Mouse (Mus musculus): ENCODE data around the gene Trp53bp1. TPM values are rescaled to one million over a fixed set of nuclear protein-coding genes. Genes with fewer than 3 reads are reported as not detected.

The Trp53bp1 gene
- polyA plus RNA-seq, 1 experiment: 22.7 TPM

GRCm38 (mm10) chr2:121178828-121179479 is 92.3 kb downstream of the Trp53bp1 start:
- TF ChIP-seq TCF12 (IDR thresholded peaks at IDR 0.05; ENCODE audit: insufficient read depth, poor library complexity, severe bottlenecking) (no peak), TCF3 (IDR thresholded peaks at IDR 0.05; ENCODE audit: insufficient read length, low read depth) (no peak), CEBPB (IDR thresholded peaks at IDR 0.05; ENCODE audit: insufficient read depth, poor library complexity, severe bottlenecking) (no peak), MYOG (IDR thresholded peaks at IDR 0.05; ENCODE audit: control insufficient read depth in 1 of 3, insufficient read depth in 1 of 3, insufficient read length in 2 of 3, low read depth in 2 of 3) (no peak), E2F4 (IDR thresholded peaks at IDR 0.05; ENCODE audit: insufficient read depth) (no peak), POLR2A (IDR thresholded peaks at IDR 0.05; ENCODE audit: insufficient read length, low read depth) (no peak), USF1 (IDR thresholded peaks at IDR 0.05; ENCODE audit: low read depth) (no peak), MAX (IDR thresholded peaks at IDR 0.05; ENCODE audit: low read depth) (no peak), MYOD1 (IDR thresholded peaks at IDR 0.05; ENCODE audit: control insufficient read depth in 1 of 3, insufficient read length in 2 of 3, low read depth in 2 of 3) (no peak), SRF (IDR thresholded peaks at IDR 0.05; ENCODE audit: control insufficient read depth, insufficient read length, low read depth) (no peak), POLR2AphosphoS2 (IDR thresholded peaks at IDR 0.05; ENCODE audit: insufficient read length, low read depth) (no peak), REST (IDR thresholded peaks at IDR 0.05; ENCODE audit: insufficient read depth, insufficient read length) (no peak)
- no peaks in the 10 kb centered on the region for H3K27me3 ChIP-seq (ENCODE audit: control insufficient read depth, insufficient read depth, insufficient read length)
- no peak overlapping the region for H3K4me2 ChIP-seq (ENCODE audit: low read depth)
- no peak overlapping the region for H3ac ChIP-seq (ENCODE audit: control insufficient read depth, insufficient read length)
- H3K79me2 ChIP-seq (ENCODE audit: control insufficient read depth, insufficient read depth): no peaks in the 10 kb centered on the region
- no peak overlapping the region for H3K4me3 ChIP-seq
- H3K36me3 ChIP-seq (ENCODE audit: control insufficient read depth, insufficient read depth): peaks cover 36% of the 10 kb centered on the region

DNA sequence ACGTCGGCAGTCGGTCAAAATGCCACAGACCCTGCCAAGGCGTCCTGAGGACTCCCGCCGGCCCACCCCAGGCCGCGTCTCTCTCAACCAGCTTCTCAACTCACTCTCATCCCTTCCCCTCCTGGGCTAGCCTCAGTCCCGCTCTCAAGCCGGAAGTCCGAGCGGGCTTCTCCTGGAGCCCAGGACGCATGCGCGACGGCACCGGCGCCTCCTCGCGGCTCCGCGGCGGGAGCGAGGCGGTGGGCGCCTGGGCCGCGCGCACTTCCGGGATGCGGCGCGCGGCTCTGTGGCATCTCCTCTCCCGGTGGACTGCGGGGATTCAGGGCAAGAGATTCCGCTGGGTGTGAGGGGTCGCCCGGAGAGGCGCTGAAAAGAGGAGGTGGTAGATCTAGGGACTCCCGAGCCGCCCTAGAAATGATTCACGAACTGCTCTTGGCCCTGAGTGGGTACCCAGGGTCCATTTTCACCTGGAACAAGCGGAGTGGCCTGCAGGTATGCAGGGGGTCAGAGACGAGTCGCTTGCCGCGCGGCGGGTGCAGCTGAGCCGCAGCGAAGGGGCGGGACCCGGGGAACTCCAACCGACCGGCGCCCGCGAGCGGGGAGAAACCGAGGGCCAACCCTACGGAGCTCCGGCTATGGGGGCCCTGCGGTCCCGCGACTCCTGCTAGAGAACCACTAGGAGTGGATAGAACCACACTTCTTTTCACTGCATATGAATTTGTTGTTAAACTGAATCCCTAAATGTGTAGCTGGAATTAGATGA is 100.0 kb downstream of the Trp53bp1 start, which contains the start of gene Zscan29:
Gene Zscan29 (minus strand): TSS at position 146 of the 763 bp plus-strand sequence.
- H3K4me3 ChIP-seq: peak within 1 kb of the TSS; percentile 96
- peak within 1 kb of the TSS; percentile 95 for H3K4me2 ChIP-seq (ENCODE audit: low read depth)
- H3ac ChIP-seq (ENCODE audit: control insufficient read depth, insufficient read length): peak within 1 kb of the TSS; percentile 81
- H3K36me3 ChIP-seq (ENCODE audit: control insufficient read depth, insufficient read depth): peaks cover 10% of the 10 kb centered on the region
- no peaks in the 10 kb centered on the region for H3K27me3 ChIP-seq (ENCODE audit: control insufficient read depth, insufficient read depth, insufficient read length)
- H3K79me2 ChIP-seq (ENCODE audit: control insufficient read depth, insufficient read depth): peaks cover 16% of the 10 kb centered on the region
- TF ChIP-seq TCF12 (IDR thresholded peaks at IDR 0.05; ENCODE audit: insufficient read depth, poor library complexity, severe bottlenecking) (no peak), USF1 (IDR thresholded peaks at IDR 0.05; ENCODE audit: low read depth) (no peak), REST (IDR thresholded peaks at IDR 0.05; ENCODE audit: insufficient read depth, insufficient read length) (no peak), POLR2AphosphoS2 (IDR thresholded peaks at IDR 0.05; ENCODE audit: insufficient read length, low read depth) (peak; percentile 72), E2F4 (IDR thresholded peaks at IDR 0.05; ENCODE audit: insufficient read depth) (peak; percentile 39), POLR2A (IDR thresholded peaks at IDR 0.05; ENCODE audit: insufficient read length, low read depth) (peak; percentile 71)

- H3K27me3 ChIP-seq (ENCODE audit: control insufficient read depth, insufficient read depth, insufficient read length): no peaks in the 10 kb centered on the region
- TF ChIP-seq MYOD1 (IDR thresholded peaks at IDR 0.05; ENCODE audit: control insufficient read depth in 1 of 3, insufficient read length in 2 of 3, low read depth in 2 of 3): no peak
- TF ChIP-seq TCF3 (IDR thresholded peaks at IDR 0.05; ENCODE audit: insufficient read length, low read depth): no peak
- TF ChIP-seq POLR2A (IDR thresholded peaks at IDR 0.05; ENCODE audit: insufficient read length, low read depth): no peak
- no peak for TF ChIP-seq SRF (IDR thresholded peaks at IDR 0.05; ENCODE audit: control insufficient read depth, insufficient read length, low read depth)
- no peak for TF ChIP-seq MYOG (IDR thresholded peaks at IDR 0.05; ENCODE audit: control insufficient read depth in 1 of 3, insufficient read depth in 1 of 3, insufficient read length in 2 of 3, low read depth in 2 of 3)
- no peak for TF ChIP-seq POLR2AphosphoS2 (IDR thresholded peaks at IDR 0.05; ENCODE audit: insufficient read length, low read depth)
- no peak for TF ChIP-seq MAX (IDR thresholded peaks at IDR 0.05; ENCODE audit: low read depth)
- TF ChIP-seq USF1 (IDR thresholded peaks at IDR 0.05; ENCODE audit: low read depth): no peak
- no peak for TF ChIP-seq CEBPB (IDR thresholded peaks at IDR 0.05; ENCODE audit: insufficient read depth, poor library complexity, severe bottlenecking)
- TF ChIP-seq E2F4 (IDR thresholded peaks at IDR 0.05; ENCODE audit: insufficient read depth): no peak
- TF ChIP-seq REST (IDR thresholded peaks at IDR 0.05; ENCODE audit: insufficient read depth, insufficient read length): no peak
- TF ChIP-seq TCF12 (IDR thresholded peaks at IDR 0.05; ENCODE audit: insufficient read depth, poor library complexity, severe bottlenecking): no peak
- H3K79me2 ChIP-seq (ENCODE audit: control insufficient read depth, insufficient read depth): peaks cover 16% of the 10 kb centered on the region
- peak within 1 kb of the TSS; percentile 95 for H3K4me2 ChIP-seq (ENCODE audit: low read depth)
- peak within 1 kb of the TSS; percentile 96 for H3K4me3 ChIP-seq
- H3K36me3 ChIP-seq (ENCODE audit: control insufficient read depth, insufficient read depth): peaks cover 10% of the 10 kb centered on the region
- peak within 1 kb of the TSS; percentile 81 for H3ac ChIP-seq (ENCODE audit: control insufficient read depth, insufficient read length)
Measured at GRCm38 (mm10) chr2:121170481-121170971, 100.7 kb downstream of the Trp53bp1 start, which contains the start of gene Tubgcp4. TSS of gene Tubgcp4 (plus strand) at chr2:121170654.

DNA sequence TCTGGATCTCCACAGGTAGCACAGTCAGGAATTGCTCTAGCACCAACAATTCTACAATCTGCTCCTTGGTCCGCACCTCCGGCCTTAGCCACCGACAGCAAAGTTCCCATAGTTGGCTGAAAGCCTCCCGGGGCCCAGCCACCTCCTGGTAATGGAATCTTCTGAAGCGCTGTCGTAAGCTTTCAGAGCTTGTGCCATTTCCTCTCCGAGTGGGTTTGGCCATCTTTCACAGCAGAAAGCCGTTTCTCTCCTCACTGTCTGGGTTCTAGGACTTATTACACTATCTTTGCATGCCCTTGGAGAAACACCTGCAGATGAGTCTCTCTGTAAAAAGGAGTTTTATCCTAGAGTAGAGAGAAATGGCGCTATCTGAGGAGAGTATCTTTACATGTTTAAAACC is 101.3 kb downstream of the Trp53bp1 start:
- peaks cover 16% of the 10 kb centered on the region for H3K79me2 ChIP-seq (ENCODE audit: control insufficient read depth, insufficient read depth)
- TF ChIP-seq POLR2A (IDR thresholded peaks at IDR 0.05; ENCODE audit: insufficient read length, low read depth): no peak
- TF ChIP-seq REST (IDR thresholded peaks at IDR 0.05; ENCODE audit: insufficient read depth, insufficient read length): no peak
- TF ChIP-seq POLR2AphosphoS2 (IDR thresholded peaks at IDR 0.05; ENCODE audit: insufficient read length, low read depth): no peak
- TF ChIP-seq TCF12 (IDR thresholded peaks at IDR 0.05; ENCODE audit: insufficient read depth, poor library complexity, severe bottlenecking): no peak
- TF ChIP-seq MYOG (IDR thresholded peaks at IDR 0.05; ENCODE audit: control insufficient read depth in 1 of 3, insufficient read depth in 1 of 3, insufficient read length in 2 of 3, low read depth in 2 of 3): no peak
- TF ChIP-seq SRF (IDR thresholded peaks at IDR 0.05; ENCODE audit: control insufficient read depth, insufficient read length, low read depth): no peak
- no peak for TF ChIP-seq MYOD1 (IDR thresholded peaks at IDR 0.05; ENCODE audit: control insufficient read depth in 1 of 3, insufficient read length in 2 of 3, low read depth in 2 of 3)
- TF ChIP-seq E2F4 (IDR thresholded peaks at IDR 0.05; ENCODE audit: insufficient read depth): no peak
- peak overlapping the region; percentile 95 for H3K4me2 ChIP-seq (ENCODE audit: low read depth)
- peak overlapping the region; percentile 81 for H3ac ChIP-seq (ENCODE audit: control insufficient read depth, insufficient read length)
- H3K36me3 ChIP-seq (ENCODE audit: control insufficient read depth, insufficient read depth): peaks cover 10% of the 10 kb centered on the region
- H3K27me3 ChIP-seq (ENCODE audit: control insufficient read depth, insufficient read depth, insufficient read length): no peaks in the 10 kb centered on the region
- peak overlapping the region; percentile 96 for H3K4me3 ChIP-seq
